Mouse (Mus musculus) limb, embryonic 15.5 days (tissue): ENCODE measurements around the gene Wt1. TPM values are rescaled to one million over a fixed set of nuclear protein-coding genes. Genes with fewer than 3 reads are reported as not detected.

ENCODE experiments used
- ATAC-seq: fragments of 200-750 bp; cut with Nextera tagmentation; 2 replicates; pipeline ENCODE4 v1.8.0; 2017; ENCODE audit warnings: low read depth, moderate TSS enrichment; ENCODE audit not compliant: insufficient number of reproducible peaks, low FRiP score, low TSS enrichment
- H3K27ac ChIP-seq: fragments of 300-500 bp; sonication (generic); 2 replicates; pipeline ENCODE4 v1.5.1; 2015; ENCODE audit warnings: moderate library complexity, mild to moderate bottlenecking, inconsistent platforms
- H3K27me3 ChIP-seq: fragments of 300-500 bp; sonication (generic); 2 replicates; pipeline ENCODE4 v1.6.1; 2015; ENCODE audit warnings: inconsistent platforms
- H3K36me3 ChIP-seq: fragments of 300-500 bp; sonication (generic); 2 replicates; pipeline ENCODE4 v1.6.1; 2015; ENCODE audit warnings: inconsistent platforms
- H3K4me1 ChIP-seq: fragments of 300-500 bp; sonication (generic); 2 replicates; pipeline ENCODE4 v1.6.1; 2015; ENCODE audit warnings: inconsistent platforms
- H3K4me2 ChIP-seq: fragments of 300-500 bp; sonication (generic); 2 replicates; pipeline ENCODE4 v1.6.1; 2015; ENCODE audit warnings: mild to moderate bottlenecking, inconsistent platforms
- H3K4me3 ChIP-seq: fragments of 300-500 bp; sonication (generic); 2 replicates; pipeline ENCODE4 v1.5.1; 2015; ENCODE audit warnings: mild to moderate bottlenecking, inconsistent platforms
- H3K9ac ChIP-seq: fragments of 300-500 bp; sonication (generic); 2 replicates; pipeline ENCODE4 v1.6.1; 2015; ENCODE audit warnings: inconsistent platforms
- H3K9me3 ChIP-seq: fragments of 300-500 bp; sonication (generic); 2 replicates; pipeline ENCODE4 v1.6.1; 2016; ENCODE audit warnings: inconsistent platforms
- WGBS: fragments of 180-500 bp; shearing (Covaris S2); methylation state at CpG from one replicate; pipeline ENCODE4 v1.1.7; 2015; 5-methylcytosine and 5-hydroxymethylcytosine counted together
- polyA plus RNA-seq: library from polyadenylated mRNA; unstranded; fragments of >200 nt; fragmentation: Nextera tagmentation; extraction: Ambion mirVana; gene quantifications from 2 replicates; pipeline ENCODE4 v1.2.1, GENCODE M21; 2015

Wt1 gene
- polyA plus RNA-seq, 1 experiment from 2014 or later = 0.51 TPM

DNA sequence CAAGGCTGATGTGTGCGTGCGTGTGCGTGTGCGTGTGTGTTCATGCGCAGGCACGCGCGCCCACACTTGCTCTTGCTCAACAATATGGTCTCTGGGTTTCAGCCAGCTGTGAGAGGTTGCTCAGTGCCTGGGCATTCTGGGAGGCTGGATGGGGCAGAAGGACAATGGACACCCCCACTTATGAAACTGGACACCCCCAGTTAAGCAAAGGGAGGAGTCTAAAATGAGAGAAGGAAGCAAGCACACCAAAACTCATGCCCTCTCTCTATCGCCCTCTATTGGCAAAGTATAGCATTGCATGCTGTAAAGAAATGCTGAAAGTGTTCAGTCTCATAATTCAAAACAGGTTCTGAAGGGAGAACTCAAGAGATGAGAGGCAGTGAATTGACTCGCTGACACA, 61.9 kb downstream of the Wt1 start:
- no peak overlapping the region for H3K4me2 ChIP-seq
- 73% methylated on average over 10 of the region's 10 CpGs for WGBS
- no peak overlapping the region for H3K4me3 ChIP-seq
- H3K4me1 ChIP-seq = no peaks in the 10 kb centered on the region
- no peaks in the 10 kb centered on the region for H3K9me3 ChIP-seq
- H3K27ac ChIP-seq = no peak overlapping the region
- H3K36me3 ChIP-seq = no peaks in the 10 kb centered on the region
- no peak overlapping the region for H3K9ac ChIP-seq
- ATAC-seq = no peak
- no peaks in the 10 kb centered on the region for H3K27me3 ChIP-seq

DNA sequence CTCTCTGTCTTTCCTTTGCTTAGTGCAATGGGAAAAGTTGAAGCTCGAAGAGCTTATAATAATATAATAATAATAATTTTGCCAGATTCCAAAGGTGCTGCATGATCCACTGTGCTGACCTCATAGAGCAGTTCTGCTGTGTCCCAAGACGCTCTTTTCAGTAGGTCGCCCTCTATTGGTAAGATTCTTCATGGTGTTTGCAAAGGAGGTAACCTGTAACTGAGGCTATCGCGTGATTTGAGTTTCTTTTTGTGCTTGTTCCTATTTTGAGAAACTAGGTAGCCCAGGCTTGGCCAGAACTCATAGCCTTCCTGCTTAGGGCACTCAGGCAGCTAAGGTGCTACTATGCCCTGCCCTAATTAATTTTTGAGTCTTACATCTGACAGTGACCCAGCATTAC, 63.0 kb downstream of the Wt1 start:
- no peak overlapping the region for H3K4me3 ChIP-seq
- no peaks in the 10 kb centered on the region for H3K9me3 ChIP-seq
- H3K4me1 ChIP-seq = no peaks in the 10 kb centered on the region
- 32% methylated on average over 5 of the region's 5 CpGs for WGBS
- ATAC-seq = no peak
- H3K27me3 ChIP-seq = no peaks in the 10 kb centered on the region
- no peaks in the 10 kb centered on the region for H3K36me3 ChIP-seq
- H3K4me2 ChIP-seq = no peak overlapping the region
- H3K27ac ChIP-seq = no peak overlapping the region
- H3K9ac ChIP-seq = no peak overlapping the region

DNA sequence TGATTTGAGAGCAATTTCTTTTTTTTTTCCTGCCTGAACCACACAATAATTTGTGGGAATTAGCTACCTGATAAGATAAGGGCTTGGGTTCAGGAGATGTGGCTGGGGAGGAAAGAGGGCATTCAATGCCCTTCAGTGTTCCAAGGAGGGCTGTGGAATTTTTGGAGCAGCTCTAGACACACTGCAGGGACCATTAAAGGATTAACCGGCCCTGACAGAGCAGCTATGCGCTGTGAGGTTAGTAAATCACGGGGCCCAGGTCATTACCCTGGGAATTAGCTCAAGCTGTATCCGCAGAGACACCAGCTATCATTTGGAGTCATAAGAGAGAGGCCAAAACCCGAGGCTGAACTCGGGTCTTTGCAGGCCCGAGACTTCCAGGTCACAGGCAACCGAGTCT, 73.8 kb downstream of the Wt1 start:
- no peak overlapping the region for H3K27ac ChIP-seq
- ATAC-seq = no peak
- H3K4me3 ChIP-seq = no peak overlapping the region
- H3K9me3 ChIP-seq = no peaks in the 10 kb centered on the region
- WGBS = 14% methylated on average over 8 of the region's 8 CpGs
- no peaks in the 10 kb centered on the region for H3K27me3 ChIP-seq
- no peak overlapping the region for H3K4me2 ChIP-seq
- no peaks in the 10 kb centered on the region for H3K4me1 ChIP-seq
- no peak overlapping the region for H3K9ac ChIP-seq
- no peaks in the 10 kb centered on the region for H3K36me3 ChIP-seq

DNA sequence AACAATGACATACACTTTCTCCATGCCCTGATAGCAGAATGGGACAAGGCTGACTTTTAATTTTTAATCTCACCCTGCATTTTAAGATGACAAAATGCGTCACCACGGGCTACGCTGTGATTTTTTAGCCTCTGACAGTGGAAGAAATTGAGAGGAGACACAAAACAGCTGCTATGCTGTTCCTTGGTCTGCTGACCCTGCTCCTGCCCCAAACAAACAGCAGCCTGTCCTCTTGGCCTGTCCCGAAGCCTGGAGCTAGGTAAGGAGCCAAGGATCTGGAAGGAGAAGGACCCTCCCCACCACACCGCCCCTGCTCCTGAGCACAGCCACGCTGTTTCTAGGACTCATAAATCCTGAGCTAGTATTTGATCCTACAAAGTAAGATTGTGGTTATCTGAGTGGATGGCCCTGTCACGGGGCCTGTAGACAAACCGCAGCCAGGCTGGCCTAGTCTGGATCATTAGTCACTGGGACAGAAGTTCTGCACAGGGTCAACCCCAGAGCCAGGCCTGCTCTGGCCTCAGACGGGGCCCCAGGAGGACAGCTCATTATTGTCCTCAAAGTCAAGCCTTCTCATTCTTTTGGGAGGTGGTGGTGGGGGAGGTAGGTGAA, 80.3 kb downstream of the Wt1 start:
- Histone ChIP-seq H3K27me3 (peaks cover 5% of the 10 kb centered on the region; the same call in 1 of the 2 replicates), H3K4me1 (no peaks in the 10 kb centered on the region), H3K27ac (no peak overlapping the region), H3K9me3 (no peaks in the 10 kb centered on the region), H3K9ac (no peak overlapping the region), H3K36me3 (no peaks in the 10 kb centered on the region), H3K4me3 (no peak overlapping the region), H3K4me2 (no peak overlapping the region)
- WGBS = 38% methylated on average over 9 of the region's 9 CpGs
- no peak for ATAC-seq

DNA sequence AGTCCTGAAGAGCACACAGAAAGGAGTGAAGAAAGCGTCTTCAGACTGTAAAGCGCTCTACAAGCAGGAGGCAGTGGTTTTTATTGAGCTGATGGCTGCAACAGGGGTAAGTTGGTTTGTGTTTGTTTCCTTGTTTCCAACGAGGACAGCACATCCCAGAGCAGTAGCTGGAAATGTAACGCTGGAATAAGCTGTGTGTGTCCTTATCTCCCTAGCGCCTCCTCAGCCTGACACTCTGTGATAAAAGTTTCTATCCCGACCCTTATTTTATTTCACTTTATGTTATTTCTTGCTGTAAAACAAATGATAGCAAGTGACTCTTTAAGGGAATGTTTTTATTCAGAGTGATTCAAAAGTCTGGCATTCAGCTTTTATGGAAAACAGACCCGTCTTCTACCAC, 86.5 kb downstream of the Wt1 start:
- Histone ChIP-seq H3K27me3 (peaks cover 13% of the 10 kb centered on the region; the same call in 1 of the 2 replicates), H3K36me3 (no peaks in the 10 kb centered on the region), H3K9me3 (no peaks in the 10 kb centered on the region), H3K4me3 (no peak overlapping the region), H3K4me1 (no peaks in the 10 kb centered on the region), H3K4me2 (no peak overlapping the region), H3K27ac (no peak overlapping the region), H3K9ac (no peak overlapping the region)
- ATAC-seq = no peak
- WGBS = 57% methylated on average over 7 of the region's 7 CpGs

DNA sequence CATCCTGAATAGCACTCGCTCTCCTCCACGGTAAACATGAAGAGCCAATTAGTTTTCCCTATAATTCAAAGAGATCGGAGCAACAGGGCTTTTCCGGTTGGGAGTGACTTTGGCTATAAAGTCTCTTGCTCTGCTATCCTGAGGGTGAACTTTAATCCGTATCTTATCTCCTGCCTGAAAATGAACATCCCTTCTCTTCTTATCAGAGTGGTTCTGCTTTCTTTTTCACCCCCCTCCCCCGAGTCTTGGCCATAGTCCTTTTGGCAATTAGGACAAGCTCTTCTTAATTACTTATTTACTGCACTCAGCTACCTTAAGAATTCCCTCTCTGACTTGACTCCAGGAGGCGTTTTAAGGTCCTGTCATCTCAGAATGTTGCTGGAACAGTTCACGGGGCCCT, 89.6 kb downstream of the Wt1 start:
- peaks cover 13% of the 10 kb centered on the region; the same call in 1 of the 2 replicates for H3K27me3 ChIP-seq
- no peak for ATAC-seq
- WGBS = 18% methylated on average over 8 of the region's 8 CpGs

DNA sequence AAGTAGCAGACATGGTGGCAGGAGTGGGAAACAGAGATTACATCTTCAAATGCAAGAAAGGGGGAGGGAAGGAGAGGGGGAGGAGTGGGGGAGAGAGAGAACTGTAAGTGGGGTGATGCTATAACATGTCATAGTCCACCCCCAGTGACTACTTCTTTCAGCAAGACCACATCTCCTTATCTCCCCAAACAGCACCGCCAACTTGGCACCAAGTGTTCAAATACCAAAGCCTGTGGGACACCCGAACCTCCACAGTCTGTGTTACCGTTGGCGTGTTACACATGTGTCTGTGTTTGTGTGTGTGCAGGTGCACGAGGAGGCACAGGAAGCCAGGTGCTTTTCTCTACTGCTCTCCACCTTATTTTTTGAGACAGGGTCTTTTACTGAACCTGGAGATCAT, 92.9 kb downstream of the Wt1 start:
- peaks cover 14% of the 10 kb centered on the region for H3K4me1 ChIP-seq
- 91% methylated on average over 5 of the region's 5 CpGs for WGBS
- peaks cover 14% of the 10 kb centered on the region; the same call in 1 of the 2 replicates for H3K27me3 ChIP-seq
- no peaks in the 10 kb centered on the region for H3K9me3 ChIP-seq
- ATAC-seq = no peak
- H3K4me3 ChIP-seq = no peak overlapping the region
- H3K27ac ChIP-seq = no peak overlapping the region
- no peaks in the 10 kb centered on the region for H3K36me3 ChIP-seq
- no peak overlapping the region for H3K4me2 ChIP-seq
- no peak overlapping the region for H3K9ac ChIP-seq

More for the DNA sequence above, 89.6 kb downstream of the Wt1 start:
- no peak overlapping the region for H3K9ac ChIP-seq
- no peak overlapping the region for H3K4me2 ChIP-seq
- H3K4me3 ChIP-seq = no peak overlapping the region
- H3K9me3 ChIP-seq = no peaks in the 10 kb centered on the region
- no peak overlapping the region for H3K27ac ChIP-seq
- H3K4me1 ChIP-seq = peaks cover 6% of the 10 kb centered on the region; the same call in 1 of the 2 replicates
- no peaks in the 10 kb centered on the region for H3K36me3 ChIP-seq

DNA sequence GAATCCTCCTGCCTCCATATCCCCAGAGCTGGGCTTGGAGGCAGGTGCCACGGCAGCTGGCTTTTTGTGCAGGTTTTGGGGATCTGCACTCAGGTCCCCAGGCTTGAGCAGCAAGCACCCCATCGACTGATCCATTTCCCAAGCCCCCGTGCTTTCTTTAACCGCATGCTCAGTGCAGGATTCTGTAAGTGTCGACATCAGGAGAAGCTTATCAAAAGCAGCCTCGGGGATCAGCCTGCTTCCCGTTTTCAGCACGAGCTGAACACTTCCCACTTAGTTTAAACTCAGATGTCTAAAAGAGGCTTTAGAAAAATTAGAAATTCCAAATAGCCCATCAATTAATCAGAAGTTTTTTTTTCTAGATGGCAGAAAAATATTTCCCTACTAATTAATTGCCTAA, 93.3 kb downstream of the Wt1 start:
- 44% methylated on average over 8 of the region's 8 CpGs for WGBS
- Histone ChIP-seq H3K9ac (no peak overlapping the region), H3K27me3 (peaks cover 14% of the 10 kb centered on the region; the same call in 1 of the 2 replicates), H3K36me3 (no peaks in the 10 kb centered on the region), H3K4me2 (no peak overlapping the region), H3K4me3 (no peak overlapping the region), H3K4me1 (peaks cover 18% of the 10 kb centered on the region), H3K9me3 (no peaks in the 10 kb centered on the region), H3K27ac (no peak overlapping the region)
- no peak for ATAC-seq

DNA sequence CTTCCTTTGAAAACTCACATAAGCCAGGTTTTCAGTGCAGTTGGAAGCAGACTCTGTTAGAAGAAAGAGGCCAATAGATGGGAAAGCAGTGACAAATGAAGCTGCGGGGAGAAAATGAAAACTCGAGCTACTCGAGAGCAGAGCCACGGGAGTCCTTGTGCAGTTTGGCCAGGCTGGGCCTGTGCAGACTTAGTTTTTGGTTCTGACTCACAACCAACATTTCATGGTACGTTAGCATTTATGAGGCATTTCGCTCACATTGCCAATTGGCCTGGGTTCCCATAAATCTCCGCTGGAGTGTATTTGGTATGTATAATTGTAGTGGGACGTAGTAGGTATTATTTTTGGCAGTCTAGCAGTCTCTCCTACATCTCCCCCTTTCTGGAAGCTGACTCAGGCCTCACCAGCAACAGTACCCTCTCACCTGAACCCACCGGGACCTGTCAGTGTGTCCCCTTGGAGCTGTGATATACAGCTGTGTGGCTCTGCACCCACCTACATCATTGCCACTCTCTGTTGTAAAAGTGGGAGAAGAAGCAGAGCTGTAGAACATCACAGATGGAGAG, 94.5 kb downstream of the Wt1 start:
- Histone ChIP-seq H3K27ac (peak overlapping the region; percentile 54), H3K4me1 (peaks cover 28% of the 10 kb centered on the region), H3K9me3 (no peaks in the 10 kb centered on the region), H3K36me3 (no peaks in the 10 kb centered on the region), H3K4me2 (no peak overlapping the region), H3K4me3 (no peak overlapping the region), H3K27me3 (peaks cover 14% of the 10 kb centered on the region; the same call in 1 of the 2 replicates), H3K9ac (no peak overlapping the region)
- ATAC-seq = peak; percentile 80
- WGBS = 25% methylated on average over 9 of the region's 9 CpGs

Other genes with a start within 250 kb of the Wt1 start
- 227 and 238 TPM in 2 replicates for gene Eif3m, start 109.4 kb upstream of the Wt1 start, polyA plus RNA-seq
- not detected in 2 replicates for gene Gm11060, start 34.5 kb upstream of the Wt1 start, polyA plus RNA-seq
- 0.29 and 0.42 TPM in 2 replicates for gene Them7, start 97.8 kb downstream of the Wt1 start, polyA plus RNA-seq